Mouse (Mus musculus): ENCODE results near the gene Zswim9. TPM values are rescaled to one million over a fixed set of nuclear protein-coding genes. Genes with fewer than 3 reads are reported as not detected.

Zswim9 gene
- polyA plus RNA-seq, 1 experiment from 2014 or later = 4.9 TPM

DNA sequence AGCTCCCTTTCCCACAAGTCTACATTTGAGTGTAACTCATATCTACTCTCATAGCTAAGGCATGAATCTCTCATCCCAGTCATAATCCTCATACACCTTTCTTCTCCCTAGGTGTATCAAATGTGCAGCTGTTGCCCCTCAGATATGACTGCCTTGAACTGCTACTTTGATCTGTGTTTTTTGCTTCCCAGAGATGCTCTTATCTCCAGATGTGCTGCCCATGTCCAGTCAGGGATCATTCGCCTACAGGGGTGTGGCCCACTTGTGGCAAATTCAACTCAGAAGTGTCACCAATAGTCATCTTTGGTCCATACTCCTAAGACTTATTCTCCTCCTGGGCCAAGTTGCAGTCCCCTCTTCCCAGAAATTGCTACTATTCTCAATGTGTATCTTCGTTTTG lies 688 bp downstream of the Zswim9 start:
- WGBS = 37% methylated on average over 2 of the region's 2 CpGs
- Histone ChIP-seq H3K36me3 (ENCODE audit: control insufficient read depth, insufficient read depth, low read length) (peaks cover 6% of the 10 kb centered on the region; the same call in 1 of the 2 replicates), H3K4me3 (ENCODE audit: low read depth, low read length) (peak overlapping the region; percentile 66), H3K4me1 (ENCODE audit: control insufficient read depth, insufficient read depth, low read length) (peaks cover 5% of the 10 kb centered on the region), H3K27ac (ENCODE audit: low read depth, low read length) (no peak overlapping the region), H3K4me2 (ENCODE audit: low read depth, low read length) (peak overlapping the region; percentile 76), H3K9ac (replicated peaks; ENCODE audit: low read depth, low read length) (peak overlapping the region; percentile 72), H3K27me3 (ENCODE audit: control insufficient read depth, insufficient read depth, low read length) (no peaks in the 10 kb centered on the region), H3K9me3 (ENCODE audit: control insufficient read depth, low read length) (no peaks in the 10 kb centered on the region)
- no peak for ATAC-seq (ENCODE audit: low read depth)

DNA sequence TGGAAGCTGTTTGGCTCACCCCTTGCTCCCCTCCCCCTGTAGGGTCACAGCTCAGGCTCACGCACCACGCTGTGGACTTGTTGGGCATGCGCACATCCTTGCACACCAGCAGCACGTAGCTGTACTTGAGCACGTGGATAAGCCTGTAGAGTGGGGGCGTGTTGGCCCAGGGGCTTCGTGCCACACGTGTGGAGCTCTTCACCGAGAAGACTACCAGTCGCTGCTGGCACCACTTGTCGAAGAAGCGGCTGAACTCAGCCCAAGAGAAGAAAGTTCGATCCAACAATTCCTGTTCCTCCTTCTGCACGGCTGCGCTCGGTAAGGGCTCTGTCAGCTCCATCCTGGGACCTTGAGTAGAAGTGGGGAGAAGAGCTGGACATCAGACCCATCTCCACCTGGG lies 1.4 kb downstream of the Zswim9 start, which contains the start of gene Lig1:
Lig1 (plus strand) TSS at position 203 of the 400 bp plus-strand sequence.
- no peaks in the 10 kb centered on the region for H3K27me3 ChIP-seq (ENCODE audit: control insufficient read depth, insufficient read depth, low read length)
- H3K36me3 ChIP-seq (ENCODE audit: control insufficient read depth, insufficient read depth, low read length) = peaks cover 5% of the 10 kb centered on the region; the same call in 1 of the 2 replicates
- peak within 1 kb of the TSS; percentile 66 for H3K4me3 ChIP-seq (ENCODE audit: low read depth, low read length)
- H3K9ac ChIP-seq (replicated peaks; ENCODE audit: low read depth, low read length) = peak within 1 kb of the TSS; percentile 72
- peak within 1 kb of the TSS; percentile 88; the same call in 1 of the 2 replicates for H3K27ac ChIP-seq (ENCODE audit: low read depth, low read length)
- H3K4me2 ChIP-seq (ENCODE audit: low read depth, low read length) = peak within 1 kb of the TSS; percentile 76
- WGBS = 98% methylated on average over 16 of the region's 16 CpGs
- H3K4me1 ChIP-seq (ENCODE audit: control insufficient read depth, insufficient read depth, low read length) = peaks cover 5% of the 10 kb centered on the region
- ATAC-seq (ENCODE audit: low read depth) = no peak
- H3K9me3 ChIP-seq (ENCODE audit: control insufficient read depth, low read length) = no peaks in the 10 kb centered on the region

DNA sequence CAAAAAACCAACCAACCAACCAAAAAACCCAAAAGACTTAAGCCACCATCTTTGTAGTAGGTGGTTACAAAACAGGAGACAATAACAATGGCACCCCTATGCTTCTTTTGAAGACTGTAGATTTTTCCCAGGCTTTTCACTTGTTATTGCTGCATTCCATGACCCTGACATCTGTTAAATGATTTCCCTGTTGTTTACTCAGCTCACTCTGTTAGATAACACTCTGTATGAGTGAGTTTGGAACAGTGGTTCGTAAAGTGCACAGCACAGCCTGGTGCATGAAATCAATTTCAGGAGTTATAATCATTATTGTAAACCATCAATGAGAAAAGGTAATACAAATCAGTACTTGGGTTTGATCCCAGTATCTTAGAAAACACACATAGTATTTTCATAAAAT lies 6.8 kb downstream of the Zswim9 start:
- Histone ChIP-seq H3K36me3 (ENCODE audit: control insufficient read depth, insufficient read depth, low read length) (peaks cover 8% of the 10 kb centered on the region; the same call in 1 of the 2 replicates), H3K9ac (replicated peaks; ENCODE audit: low read depth, low read length) (no peak overlapping the region), H3K4me1 (ENCODE audit: control insufficient read depth, insufficient read depth, low read length) (no peaks in the 10 kb centered on the region), H3K27me3 (ENCODE audit: control insufficient read depth, insufficient read depth, low read length) (no peaks in the 10 kb centered on the region), H3K27ac (ENCODE audit: low read depth, low read length) (no peak overlapping the region), H3K4me2 (ENCODE audit: low read depth, low read length) (no peak overlapping the region), H3K4me3 (ENCODE audit: low read depth, low read length) (no peak overlapping the region), H3K9me3 (ENCODE audit: control insufficient read depth, low read length) (no peaks in the 10 kb centered on the region)
- ATAC-seq (ENCODE audit: low read depth) = no peak
- 87% methylated on average over 1 of the region's 1 CpGs for WGBS

DNA sequence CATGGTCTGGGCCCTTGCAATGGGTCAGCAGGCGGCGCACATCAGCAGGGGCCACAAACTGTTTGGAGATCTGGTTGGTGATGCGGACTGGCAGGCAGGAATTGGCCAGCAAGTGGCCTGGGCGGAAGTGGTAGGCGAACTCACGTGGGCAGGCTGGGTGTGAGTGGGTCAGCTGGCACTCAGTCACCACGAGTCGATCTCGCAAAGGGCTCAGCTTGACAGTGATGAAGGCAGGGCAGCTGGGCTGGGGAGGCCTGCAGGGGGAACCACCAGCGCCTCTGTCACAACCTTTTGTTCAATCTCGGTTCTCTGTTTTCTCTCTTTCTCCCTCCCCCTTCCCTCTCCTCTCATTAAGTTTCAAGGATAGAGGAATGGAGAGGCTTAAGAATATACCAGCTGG lies 9.1 kb downstream of the Zswim9 start:
- H3K4me2 ChIP-seq (ENCODE audit: low read depth, low read length) = no peak overlapping the region
- no peak overlapping the region for H3K9ac ChIP-seq (replicated peaks; ENCODE audit: low read depth, low read length)
- no peaks in the 10 kb centered on the region for H3K27me3 ChIP-seq (ENCODE audit: control insufficient read depth, insufficient read depth, low read length)
- H3K9me3 ChIP-seq (ENCODE audit: control insufficient read depth, low read length) = no peaks in the 10 kb centered on the region
- H3K36me3 ChIP-seq (ENCODE audit: control insufficient read depth, insufficient read depth, low read length) = 0 out of 2 replicates have a peak, but pooled peaks cover 3% of the 10 kb centered on the region
- no peak for ATAC-seq (ENCODE audit: low read depth)
- H3K4me1 ChIP-seq (ENCODE audit: control insufficient read depth, insufficient read depth, low read length) = no peaks in the 10 kb centered on the region
- H3K4me3 ChIP-seq (ENCODE audit: low read depth, low read length) = no peak overlapping the region
- 81% methylated on average over 11 of the region's 11 CpGs for WGBS
- H3K27ac ChIP-seq (ENCODE audit: low read depth, low read length) = no peak overlapping the region

DNA sequence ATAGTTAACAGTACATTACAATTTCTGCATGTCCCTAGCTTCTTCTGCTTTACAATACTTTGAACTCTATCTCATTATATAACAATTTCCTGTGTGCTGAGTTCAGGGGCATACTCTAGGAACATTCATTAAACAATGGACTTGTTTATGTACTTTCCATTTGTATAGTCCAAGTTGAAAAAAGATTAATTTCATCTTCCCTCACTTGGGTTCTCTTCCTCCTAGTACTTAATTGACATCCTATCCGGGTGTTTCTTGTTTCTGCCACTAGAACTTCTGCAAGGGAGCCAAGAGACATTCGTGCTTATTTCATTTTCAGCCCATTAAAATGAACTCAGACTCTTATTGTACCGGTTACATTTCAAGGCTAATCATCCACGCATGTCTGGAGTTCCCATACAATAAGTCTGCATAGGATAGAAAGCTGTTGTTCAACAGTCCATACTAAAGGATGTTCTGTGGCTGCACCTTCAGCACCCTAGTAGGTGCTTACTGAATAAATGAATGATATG lies 9.7 kb downstream of the Zswim9 start:
- Histone ChIP-seq H3K4me3 (ENCODE audit: low read depth, low read length) (no peak overlapping the region), H3K27me3 (ENCODE audit: control insufficient read depth, insufficient read depth, low read length) (no peaks in the 10 kb centered on the region), H3K36me3 (ENCODE audit: control insufficient read depth, insufficient read depth, low read length) (0 out of 2 replicates have a peak, but pooled peaks cover 3% of the 10 kb centered on the region), H3K9me3 (ENCODE audit: control insufficient read depth, low read length) (no peaks in the 10 kb centered on the region), H3K27ac (ENCODE audit: low read depth, low read length) (no peak overlapping the region), H3K9ac (replicated peaks; ENCODE audit: low read depth, low read length) (no peak overlapping the region), H3K4me1 (ENCODE audit: control insufficient read depth, insufficient read depth, low read length) (no peaks in the 10 kb centered on the region), H3K4me2 (ENCODE audit: low read depth, low read length) (no peak overlapping the region)
- WGBS = 91% methylated on average over 4 of the region's 4 CpGs
- no peak for ATAC-seq (ENCODE audit: low read depth)

DNA sequence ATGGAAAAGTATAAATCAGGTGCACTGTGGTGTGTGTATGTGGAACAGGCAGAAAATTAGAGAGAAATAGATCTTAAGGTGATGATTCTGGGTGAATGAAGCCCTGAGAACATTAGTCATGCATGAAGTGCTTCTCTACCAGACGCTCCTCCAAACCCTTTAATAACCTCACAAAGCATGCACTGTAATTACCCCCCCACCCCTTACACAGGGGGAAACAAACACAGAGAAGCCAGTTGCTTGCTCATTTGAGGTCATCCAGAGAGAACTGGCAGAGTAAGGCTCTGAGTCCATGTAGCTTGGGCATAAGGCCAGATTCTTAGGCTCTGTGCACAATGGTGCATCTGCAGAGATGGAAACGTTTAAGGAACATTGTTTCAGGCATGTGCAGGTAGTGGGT lies 14.1 kb downstream of the Zswim9 start:
- Histone ChIP-seq H3K27me3 (ENCODE audit: control insufficient read depth, insufficient read depth, low read length) (no peaks in the 10 kb centered on the region), H3K36me3 (ENCODE audit: control insufficient read depth, insufficient read depth, low read length) (0 out of 2 replicates have a peak, but pooled peaks cover 3% of the 10 kb centered on the region), H3K27ac (ENCODE audit: low read depth, low read length) (no peak overlapping the region), H3K4me3 (ENCODE audit: low read depth, low read length) (no peak overlapping the region), H3K9me3 (ENCODE audit: control insufficient read depth, low read length) (no peaks in the 10 kb centered on the region), H3K4me2 (ENCODE audit: low read depth, low read length) (no peak overlapping the region), H3K4me1 (ENCODE audit: control insufficient read depth, insufficient read depth, low read length) (no peaks in the 10 kb centered on the region), H3K9ac (replicated peaks; ENCODE audit: low read depth, low read length) (no peak overlapping the region)
- WGBS = 37% methylated on average over 2 of the region's 2 CpGs
- ATAC-seq (ENCODE audit: low read depth) = 0 out of 2 replicates have a peak, but pooled peaks have one; percentile 18

DNA sequence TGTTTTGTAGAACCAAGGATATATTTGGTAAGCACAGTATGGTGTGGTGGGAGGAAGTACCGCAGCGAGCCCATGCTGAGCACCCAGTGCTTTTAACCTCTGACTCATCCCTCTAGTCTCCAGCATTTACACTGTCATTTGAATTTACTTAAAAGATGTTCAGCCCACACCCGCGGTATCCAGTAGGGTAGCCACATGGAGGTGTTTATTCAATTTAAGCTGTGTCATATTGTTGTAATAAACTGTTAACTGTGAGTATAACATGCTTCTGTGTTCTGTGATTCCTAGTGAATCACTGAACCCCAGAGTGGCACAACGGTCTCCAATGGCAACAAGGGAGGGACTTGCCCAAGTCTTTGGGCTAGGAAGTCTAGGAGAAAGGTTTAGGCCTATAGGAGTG lies 14.7 kb downstream of the Zswim9 start:
- no peak for ATAC-seq (ENCODE audit: low read depth)
- H3K9ac ChIP-seq (replicated peaks; ENCODE audit: low read depth, low read length) = no peak overlapping the region
- H3K4me3 ChIP-seq (ENCODE audit: low read depth, low read length) = no peak overlapping the region
- H3K36me3 ChIP-seq (ENCODE audit: control insufficient read depth, insufficient read depth, low read length) = no peaks in the 10 kb centered on the region
- no peaks in the 10 kb centered on the region for H3K27me3 ChIP-seq (ENCODE audit: control insufficient read depth, insufficient read depth, low read length)
- no peaks in the 10 kb centered on the region for H3K9me3 ChIP-seq (ENCODE audit: control insufficient read depth, low read length)
- H3K27ac ChIP-seq (ENCODE audit: low read depth, low read length) = no peak overlapping the region
- 75% methylated on average over 5 of the region's 5 CpGs for WGBS
- H3K4me1 ChIP-seq (ENCODE audit: control insufficient read depth, insufficient read depth, low read length) = no peaks in the 10 kb centered on the region
- H3K4me2 ChIP-seq (ENCODE audit: low read depth, low read length) = no peak overlapping the region

DNA sequence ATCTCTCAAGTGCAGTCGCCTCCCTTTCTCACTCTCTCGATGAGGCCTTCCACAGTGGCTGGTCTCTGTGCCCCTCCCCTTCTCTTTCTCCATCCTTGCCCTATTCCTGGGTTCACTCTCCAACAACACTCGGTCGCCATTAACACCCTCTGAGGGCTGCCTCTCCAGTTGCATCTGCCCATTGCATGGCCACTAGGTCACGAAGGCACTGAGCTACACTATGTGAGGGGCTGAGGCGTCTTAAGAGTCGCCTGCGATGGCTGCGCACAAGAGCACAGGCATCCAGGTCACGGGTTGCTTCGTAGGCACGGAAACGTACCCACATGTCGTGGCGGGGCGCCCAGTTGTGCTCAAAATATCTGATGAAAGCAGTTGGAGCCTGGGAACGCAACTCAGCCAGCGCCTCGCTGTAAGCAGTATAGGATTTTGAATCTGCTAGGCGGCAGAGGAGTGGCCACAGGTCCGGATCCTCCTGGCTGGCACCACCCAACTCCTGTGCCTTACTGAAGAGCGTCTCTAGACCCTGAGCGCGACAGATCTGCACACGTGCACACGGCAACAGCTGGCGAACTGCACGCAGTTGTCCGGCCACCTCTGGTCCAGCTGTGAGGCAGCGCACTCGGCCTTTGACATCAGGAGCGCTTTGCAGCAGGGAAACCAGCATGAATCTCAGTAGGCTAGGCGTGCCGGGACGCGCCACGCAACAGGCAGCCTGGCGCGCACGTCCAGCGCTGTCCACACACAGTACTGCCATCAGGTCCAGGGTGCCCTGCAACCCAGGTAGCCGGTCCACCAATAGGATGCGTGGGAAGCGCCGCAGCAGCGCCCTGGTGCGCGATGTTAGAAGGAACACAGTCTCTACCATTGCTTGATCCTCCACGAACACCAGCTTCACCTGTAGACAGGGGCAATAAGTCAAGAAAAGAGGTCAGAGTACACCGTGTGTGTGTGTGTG lies 17.5 kb downstream of the Zswim9 start:
- Histone ChIP-seq H3K27ac (ENCODE audit: low read depth, low read length) (no peak overlapping the region), H3K4me1 (ENCODE audit: control insufficient read depth, insufficient read depth, low read length) (no peaks in the 10 kb centered on the region), H3K36me3 (ENCODE audit: control insufficient read depth, insufficient read depth, low read length) (no peaks in the 10 kb centered on the region), H3K9me3 (ENCODE audit: control insufficient read depth, low read length) (no peaks in the 10 kb centered on the region), H3K4me3 (ENCODE audit: low read depth, low read length) (no peak overlapping the region), H3K4me2 (ENCODE audit: low read depth, low read length) (no peak overlapping the region), H3K27me3 (ENCODE audit: control insufficient read depth, insufficient read depth, low read length) (no peaks in the 10 kb centered on the region), H3K9ac (replicated peaks; ENCODE audit: low read depth, low read length) (no peak overlapping the region)
- 53% methylated on average over 50 of the region's 50 CpGs for WGBS
- ATAC-seq (ENCODE audit: low read depth) = no peak; the same call in 1 of the 2 replicates

DNA sequence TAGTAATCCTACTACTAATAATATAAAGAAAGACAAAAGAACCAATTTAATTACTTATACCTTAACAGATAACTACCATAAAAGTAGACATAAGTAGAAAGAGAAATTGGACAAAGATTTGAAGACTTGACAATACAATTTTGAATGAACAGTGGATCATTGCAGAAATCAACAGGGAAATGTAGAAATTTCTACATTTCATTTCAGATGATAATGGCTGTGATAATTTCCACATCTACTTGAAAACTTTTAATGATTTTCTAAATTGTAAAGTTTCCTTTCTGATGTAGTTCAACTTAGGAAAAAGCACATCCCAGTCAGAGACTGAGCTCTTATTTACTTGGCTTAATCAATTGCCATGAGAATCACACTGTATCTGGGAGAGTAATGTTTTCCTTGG lies 65.8 kb downstream of the Zswim9 start, which contains the start of gene Vmn1r89:
Vmn1r89 (plus strand) TSS at position 301 of the 400 bp plus-strand sequence.
- H3K9ac ChIP-seq (replicated peaks; ENCODE audit: low read depth, low read length) = no peak within 1 kb of the TSS
- no peak for ATAC-seq (ENCODE audit: low read depth)
- H3K9me3 ChIP-seq (ENCODE audit: control insufficient read depth, low read length) = no peaks in the 10 kb centered on the region
- H3K36me3 ChIP-seq (ENCODE audit: control insufficient read depth, insufficient read depth, low read length) = no peaks in the 10 kb centered on the region
- H3K4me3 ChIP-seq (ENCODE audit: low read depth, low read length) = no peak within 1 kb of the TSS
- no peaks in the 10 kb centered on the region for H3K27me3 ChIP-seq (ENCODE audit: control insufficient read depth, insufficient read depth, low read length)
- H3K4me1 ChIP-seq (ENCODE audit: control insufficient read depth, insufficient read depth, low read length) = no peaks in the 10 kb centered on the region
- H3K4me2 ChIP-seq (ENCODE audit: low read depth, low read length) = no peak within 1 kb of the TSS
- no peak within 1 kb of the TSS for H3K27ac ChIP-seq (ENCODE audit: low read depth, low read length)
